Mouse (Mus musculus) heart, embryonic 10.5 days (tissue): ENCODE measurements around the gene Ctla4. TPM values are rescaled to one million over a fixed set of nuclear protein-coding genes. Genes with fewer than 3 reads are reported as not detected.

Source experiments
- DNase-seq: peaks from one replicate; pipeline ENCODE4 v3.0.0-alpha.2; 2017; ENCODE audit warnings: low spot score
- H3K27ac ChIP-seq: fragments of 300-500 bp; sonication (generic); 2 replicates; pipeline ENCODE4 v1.5.1; 2016; ENCODE audit warnings: mild to moderate bottlenecking
- H3K27me3 ChIP-seq: fragments of 300-500 bp; sonication (generic); 2 replicates; pipeline ENCODE4 v1.6.1; 2016; ENCODE audit warnings: mild to moderate bottlenecking; ENCODE audit not compliant: poor library complexity, insufficient read depth, severe bottlenecking
- H3K36me3 ChIP-seq: fragments of 300-500 bp; sonication (generic); 2 replicates; pipeline ENCODE4 v1.6.1; 2016; ENCODE audit warnings: mild to moderate bottlenecking, moderate library complexity
- H3K4me1 ChIP-seq: fragments of 300-500 bp; sonication (generic); 2 replicates; pipeline ENCODE4 v1.6.1; 2016; ENCODE audit warnings: mild to moderate bottlenecking
- H3K4me3 ChIP-seq: fragments of 300-500 bp; sonication (generic); 2 replicates; pipeline ENCODE4 v1.5.1; 2016; ENCODE audit warnings: mild to moderate bottlenecking, moderate library complexity
- H3K9me3 ChIP-seq: fragments of 300-500 bp; sonication (generic); 2 replicates; pipeline ENCODE4 v1.6.1; 2016; ENCODE audit warnings: mild to moderate bottlenecking, moderate library complexity
- WGBS: fragments of 180-500 bp; shearing (Covaris S2); methylation state at CpG from one replicate; pipeline ENCODE4 v1.1.7; 2016; 5-methylcytosine and 5-hydroxymethylcytosine counted together
- polyA plus RNA-seq: library from polyadenylated mRNA; unstranded; fragments of >200 nt; fragmentation: Nextera tagmentation; extraction: Ambion mirVana; gene quantifications from 2 replicates; pipeline ENCODE4 v1.2.1, GENCODE M21; 2016

Ctla4 gene
- polyA plus RNA-seq, 1 experiment from 2014 or later: not detected

- no peak for DNase-seq
- H3K36me3 ChIP-seq: no peaks in the 10 kb centered on the region
- 27% methylated on average over 4 of the region's 4 CpGs for WGBS
- H3K4me3 ChIP-seq: no peak overlapping the region
- H3K4me1 ChIP-seq: peaks cover 8% of the 10 kb centered on the region; the same call in 1 of the 2 replicates
- no peak overlapping the region for H3K27ac ChIP-seq
- H3K27me3 ChIP-seq: no peaks in the 10 kb centered on the region
- no peaks in the 10 kb centered on the region for H3K9me3 ChIP-seq
These were observed 74.3 kb downstream of the Ctla4 start for GRCm38 (mm10) chr1:60961080-60961479.

DNA sequence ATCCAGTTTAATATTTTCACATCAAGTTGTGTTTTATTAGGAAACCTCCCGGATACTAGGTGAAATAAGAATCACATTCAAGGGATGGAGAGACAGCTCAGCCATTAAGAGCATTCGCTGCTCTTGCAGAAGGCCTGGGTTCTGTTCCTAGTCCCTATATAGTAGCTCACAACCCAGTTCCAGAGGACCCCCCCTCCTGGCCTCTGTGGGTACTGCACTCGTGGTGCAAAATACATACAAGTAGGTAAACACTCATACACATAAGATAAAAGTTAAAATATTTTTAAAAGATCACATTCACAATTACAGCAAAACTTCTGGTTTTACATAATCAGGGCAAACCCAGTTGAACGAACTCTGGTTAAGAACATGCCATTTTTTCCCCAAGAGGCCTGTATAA, 75.3 kb downstream of the Ctla4 start:
- Histone ChIP-seq H3K4me1 (peaks cover 8% of the 10 kb centered on the region; the same call in 1 of the 2 replicates), H3K4me3 (no peak overlapping the region), H3K27me3 (no peaks in the 10 kb centered on the region), H3K9me3 (no peaks in the 10 kb centered on the region), H3K36me3 (no peaks in the 10 kb centered on the region), H3K27ac (no peak overlapping the region)
- no peak for DNase-seq
- WGBS: 83% methylated on average over 4 of the region's 4 CpGs

Other genes with a start within 250 kb of the Ctla4 start
- gene Cd28, start 170.2 kb upstream of the Ctla4 start, polyA plus RNA-seq: 0.16 TPM in 2 replicates
- gene Icos, start 90.9 kb downstream of the Ctla4 start, polyA plus RNA-seq: 0.05 and 0.09 TPM in 2 replicates